Mouse (Mus musculus): Measurements from ENCODE around the gene Wdr24. TPM values are rescaled to one million over a fixed set of nuclear protein-coding genes. Genes with fewer than 3 reads are reported as not detected.

Gene Wdr24
- polyA plus RNA-seq, 1 experiment from 2014 or later = 28.3 TPM

Small RNA genes within 50 kb of the gene (microRNA-seq; reads per million reads assigned to microRNA genes)
- gene Mir3082 = not detected
- gene Mir6966 = not detected

Other genes with a start within 250 kb of the Wdr24 start
- gene Lmf1, start 244.5 kb upstream of the Wdr24 start, polyA plus RNA-seq (2014; fragmentation: Nextera tagmentation; extraction: Ambion mirVana) = 29.0 and 30.1 TPM in 2 replicates
- gene Gng13, start 106.5 kb upstream of the Wdr24 start, polyA plus RNA-seq (2014; fragmentation: Nextera tagmentation; extraction: Ambion mirVana) = 1.7 and 3.7 TPM in 2 replicates
- 17.3 and 18.6 TPM in 2 replicates for gene Chtf18, start 96.2 kb upstream of the Wdr24 start, polyA plus RNA-seq (2014; fragmentation: Nextera tagmentation; extraction: Ambion mirVana)
- 22.1 and 25.0 TPM in 2 replicates for gene Rpusd1, start 96.0 kb upstream of the Wdr24 start, polyA plus RNA-seq (2014; fragmentation: Nextera tagmentation; extraction: Ambion mirVana)
- not detected in 2 replicates for gene Mslnl, start 87.6 kb upstream of the Wdr24 start, polyA plus RNA-seq (2014; fragmentation: Nextera tagmentation; extraction: Ambion mirVana)
- 29.5 and 36.0 TPM in 2 replicates for gene Msln, start 69.2 kb upstream of the Wdr24 start, polyA plus RNA-seq (2014; fragmentation: Nextera tagmentation; extraction: Ambion mirVana)
- gene Narfl, start 49.9 kb upstream of the Wdr24 start, polyA plus RNA-seq (2014; fragmentation: Nextera tagmentation; extraction: Ambion mirVana) = 26.0 and 29.0 TPM in 2 replicates
- gene Haghl, start 38.0 kb upstream of the Wdr24 start, polyA plus RNA-seq (2014; fragmentation: Nextera tagmentation; extraction: Ambion mirVana) = 76.8 and 76.9 TPM in 2 replicates
- gene Ccdc78, start 37.0 kb upstream of the Wdr24 start, polyA plus RNA-seq (2014; fragmentation: Nextera tagmentation; extraction: Ambion mirVana) = 0.30 TPM in 1 of 2 replicates, not detected in the other
- 109 and 110 TPM in 2 replicates for gene Fam173a, start 30.7 kb upstream of the Wdr24 start, polyA plus RNA-seq (2014; fragmentation: Nextera tagmentation; extraction: Ambion mirVana)
- gene AC134908.4, start 28.0 kb upstream of the Wdr24 start, polyA plus RNA-seq (2014; fragmentation: Nextera tagmentation; extraction: Ambion mirVana) = not detected in 2 replicates
- gene Metrn, start 26.5 kb upstream of the Wdr24 start, polyA plus RNA-seq (2014; fragmentation: Nextera tagmentation; extraction: Ambion mirVana) = 6.9 and 8.7 TPM in 2 replicates
- gene Fbxl16, start 14.5 kb upstream of the Wdr24 start, polyA plus RNA-seq (2014; fragmentation: Nextera tagmentation; extraction: Ambion mirVana) = 4.5 and 4.6 TPM in 2 replicates
- gene Jmjd8, start 5.2 kb downstream of the Wdr24 start, polyA plus RNA-seq (2014; fragmentation: Nextera tagmentation; extraction: Ambion mirVana) = 41.9 and 44.4 TPM in 2 replicates
- 321 and 347 TPM in 2 replicates for gene Stub1, start 9.8 kb downstream of the Wdr24 start, polyA plus RNA-seq (2014; fragmentation: Nextera tagmentation; extraction: Ambion mirVana)
- gene Rhbdl1, start 13.7 kb downstream of the Wdr24 start, polyA plus RNA-seq (2014; fragmentation: Nextera tagmentation; extraction: Ambion mirVana) = 2.7 and 3.2 TPM in 2 replicates
- gene Gm20683, start 18.1 kb downstream of the Wdr24 start, polyA plus RNA-seq (2014; fragmentation: Nextera tagmentation; extraction: Ambion mirVana) = 1.4 and 2.1 TPM in 2 replicates
- 11.2 and 13.6 TPM in 2 replicates for gene Rhot2, start 21.2 kb downstream of the Wdr24 start, polyA plus RNA-seq (2014; fragmentation: Nextera tagmentation; extraction: Ambion mirVana)
- gene Wdr90, start 37.9 kb downstream of the Wdr24 start, polyA plus RNA-seq (2014; fragmentation: Nextera tagmentation; extraction: Ambion mirVana) = 20.1 and 22.5 TPM in 2 replicates
- 23.2 and 23.3 TPM in 2 replicates for gene Mcrip2, start 45.1 kb downstream of the Wdr24 start, polyA plus RNA-seq (2014; fragmentation: Nextera tagmentation; extraction: Ambion mirVana)
- 66.9 and 67.5 TPM in 2 replicates for gene Mettl26, start 51.4 kb downstream of the Wdr24 start, polyA plus RNA-seq (2014; fragmentation: Nextera tagmentation; extraction: Ambion mirVana)
- gene Wfikkn1, start 57.2 kb downstream of the Wdr24 start, polyA plus RNA-seq (2014; fragmentation: Nextera tagmentation; extraction: Ambion mirVana) = 0.52 and 0.65 TPM in 2 replicates
- 17.0 and 17.2 TPM in 2 replicates for gene Rab40c, start 96.1 kb downstream of the Wdr24 start, polyA plus RNA-seq (2014; fragmentation: Nextera tagmentation; extraction: Ambion mirVana)
- gene Pigq, start 121.3 kb downstream of the Wdr24 start, polyA plus RNA-seq (2014; fragmentation: Nextera tagmentation; extraction: Ambion mirVana) = 59.4 and 59.7 TPM in 2 replicates
- 0.72 TPM in 1 of 2 replicates, not detected in the other for gene Nhlrc4, start 121.3 kb downstream of the Wdr24 start, polyA plus RNA-seq (2014; fragmentation: Nextera tagmentation; extraction: Ambion mirVana)
- 0.32 and 0.41 TPM in 2 replicates for gene A930017K11Rik, start 128.9 kb downstream of the Wdr24 start, polyA plus RNA-seq (2014; fragmentation: Nextera tagmentation; extraction: Ambion mirVana)
- gene Capn15, start 162.2 kb downstream of the Wdr24 start, polyA plus RNA-seq (2014; fragmentation: Nextera tagmentation; extraction: Ambion mirVana) = 23.9 and 27.1 TPM in 2 replicates
- gene Rab11fip3, start 245.9 kb downstream of the Wdr24 start, polyA plus RNA-seq (2014; fragmentation: Nextera tagmentation; extraction: Ambion mirVana) = 11.4 and 12.8 TPM in 2 replicates